Mouse (Mus musculus): Measurements from ENCODE around the gene Rbm38. TPM values are rescaled to one million over a fixed set of nuclear protein-coding genes. Genes with fewer than 3 reads are reported as not detected.

The Rbm38 gene
- polyA plus RNA-seq, 1 experiment from 2014 or later, result 45.8 TPM

DNA sequence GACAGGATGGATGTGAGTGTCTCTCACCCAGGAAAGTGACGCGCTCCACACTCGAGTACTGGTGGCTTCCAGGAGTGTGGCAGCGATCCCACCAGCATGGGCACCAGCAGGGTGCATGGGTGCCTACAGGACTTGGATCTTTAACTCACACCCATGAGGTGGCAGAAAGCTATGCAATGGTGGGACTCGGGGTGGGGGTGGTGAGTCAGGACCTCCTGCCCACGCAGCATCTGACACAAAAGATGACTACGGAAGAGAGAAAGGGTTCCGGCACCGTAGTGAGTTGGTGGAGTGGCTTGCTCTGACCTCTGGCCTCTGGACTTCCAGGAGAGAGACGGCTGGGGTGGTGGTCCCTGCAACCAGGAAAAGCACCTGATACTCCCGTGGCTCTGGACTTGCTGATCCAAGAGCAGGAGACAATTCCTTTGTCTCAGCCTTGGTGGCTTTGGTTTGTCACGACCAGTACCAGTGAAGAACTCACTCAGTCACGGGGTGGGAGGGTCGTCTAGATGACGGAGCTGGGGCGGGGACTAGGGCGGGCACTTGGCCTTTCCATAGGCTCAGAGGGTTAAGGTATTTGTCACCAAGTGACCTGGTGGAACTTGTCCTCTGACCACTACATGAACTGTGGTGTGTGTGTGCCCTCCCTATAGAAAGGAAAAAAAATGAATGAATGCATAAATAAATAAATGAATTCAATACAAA, 27.9 kb downstream of the Rbm38 start:
- DNase-seq, result no peak
- ATAC-seq (ENCODE audit: insufficient read depth), result no peak
- Histone ChIP-seq H3K9me3 (ENCODE audit: low read depth, low read length) (no peaks in the 10 kb centered on the region), H3K27me3 (ENCODE audit: insufficient read depth, low read length) (no peaks in the 10 kb centered on the region), H3K9ac (no peak overlapping the region), H3K4me2 (no peak overlapping the region), H3K36me3 (ENCODE audit: insufficient read depth) (no peaks in the 10 kb centered on the region), H3K27ac (ENCODE audit: low read depth) (no peak overlapping the region), H3K4me3 (ENCODE audit: low read depth, low read length) (no peak overlapping the region), H3K4me1 (ENCODE audit: insufficient read depth) (no peaks in the 10 kb centered on the region)
- no peak for TF ChIP-seq CTCF (IDR thresholded peaks at IDR 0.05; ENCODE audit: low read depth)
- 52% methylated on average over 17 of the region's 17 CpGs for WGBS

- 75% methylated on average over 3 of the region's 3 CpGs for WGBS
- H3K4me3 ChIP-seq (ENCODE audit: low read depth, low read length), result no peak overlapping the region
- no peaks in the 10 kb centered on the region for H3K27me3 ChIP-seq (ENCODE audit: insufficient read depth, low read length)
- H3K9me3 ChIP-seq (ENCODE audit: low read depth, low read length), result no peaks in the 10 kb centered on the region
- no peaks in the 10 kb centered on the region for H3K36me3 ChIP-seq (ENCODE audit: insufficient read depth)
- no peak overlapping the region for H3K27ac ChIP-seq (ENCODE audit: low read depth)
- no peaks in the 10 kb centered on the region for H3K4me1 ChIP-seq (ENCODE audit: insufficient read depth)
- ATAC-seq (ENCODE audit: insufficient read depth) (no peak), DNase-seq (no peak)
- TF ChIP-seq CTCF (IDR thresholded peaks at IDR 0.05; ENCODE audit: low read depth), result no peak
- H3K9ac ChIP-seq, result no peak overlapping the region
- no peak overlapping the region for H3K4me2 ChIP-seq
These were observed 28.9 kb downstream of the Rbm38 start for GRCm38 (mm10) chr2:173049231-173049630.

GRCm38 (mm10) chr2:173049817-173050216, 29.5 kb downstream of the Rbm38 start:
- ATAC-seq (ENCODE audit: insufficient read depth), result no peak
- H3K4me2 ChIP-seq, result no peak overlapping the region
- no peak for DNase-seq
- WGBS, result 47% methylated on average over 6 of the region's 6 CpGs
- no peaks in the 10 kb centered on the region for H3K4me1 ChIP-seq (ENCODE audit: insufficient read depth)
- H3K27ac ChIP-seq (ENCODE audit: low read depth), result no peak overlapping the region
- no peaks in the 10 kb centered on the region for H3K36me3 ChIP-seq (ENCODE audit: insufficient read depth)
- H3K9ac ChIP-seq, result no peak overlapping the region
- no peak for TF ChIP-seq CTCF (IDR thresholded peaks at IDR 0.05; ENCODE audit: low read depth)
- H3K27me3 ChIP-seq (ENCODE audit: insufficient read depth, low read length), result no peaks in the 10 kb centered on the region
- H3K9me3 ChIP-seq (ENCODE audit: low read depth, low read length), result no peaks in the 10 kb centered on the region
- no peak overlapping the region for H3K4me3 ChIP-seq (ENCODE audit: low read depth, low read length)

GRCm38 (mm10) chr2:173050604-173051382, 30.5 kb downstream of the Rbm38 start:
- no peak overlapping the region for H3K9ac ChIP-seq
- no peak for ATAC-seq (ENCODE audit: insufficient read depth)
- H3K4me1 ChIP-seq (ENCODE audit: insufficient read depth), result no peaks in the 10 kb centered on the region
- H3K27me3 ChIP-seq (ENCODE audit: insufficient read depth, low read length), result no peaks in the 10 kb centered on the region
- H3K9me3 ChIP-seq (ENCODE audit: low read depth, low read length), result no peaks in the 10 kb centered on the region
- TF ChIP-seq CTCF (IDR thresholded peaks at IDR 0.05; ENCODE audit: low read depth), result no peak
- H3K27ac ChIP-seq (ENCODE audit: low read depth), result no peak overlapping the region
- no peak overlapping the region for H3K4me2 ChIP-seq
- no peak overlapping the region for H3K4me3 ChIP-seq (ENCODE audit: low read depth, low read length)
- H3K36me3 ChIP-seq (ENCODE audit: insufficient read depth), result no peaks in the 10 kb centered on the region
- WGBS, result 52% methylated on average over 8 of the region's 8 CpGs
- DNase-seq, result no peak

DNA sequence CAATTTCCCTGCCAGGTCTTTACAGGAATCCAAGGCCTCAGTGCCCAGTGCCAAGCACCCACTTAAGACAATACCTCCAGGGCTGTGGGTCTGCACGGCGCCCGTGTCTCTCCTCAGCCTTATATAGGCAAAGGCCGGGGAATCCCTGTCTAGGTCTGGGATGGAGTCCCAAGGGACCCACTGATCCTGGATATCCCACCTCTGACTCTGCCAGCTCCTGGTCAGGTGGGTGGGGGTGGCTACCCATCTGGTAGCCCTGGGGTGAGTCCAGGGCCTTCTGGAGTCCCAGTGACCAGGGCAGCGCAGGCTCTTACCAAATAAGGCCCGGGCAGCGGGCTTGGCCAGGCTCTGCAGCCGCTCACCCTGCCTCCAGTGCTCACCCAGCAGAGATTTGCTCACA, 32.6 kb downstream of the Rbm38 start:
- no peak for ATAC-seq (ENCODE audit: insufficient read depth)
- Histone ChIP-seq H3K4me2 (no peak overlapping the region), H3K9me3 (ENCODE audit: low read depth, low read length) (no peaks in the 10 kb centered on the region), H3K27ac (ENCODE audit: low read depth) (no peak overlapping the region), H3K36me3 (ENCODE audit: insufficient read depth) (no peaks in the 10 kb centered on the region), H3K9ac (no peak overlapping the region), H3K4me1 (ENCODE audit: insufficient read depth) (no peaks in the 10 kb centered on the region), H3K27me3 (ENCODE audit: insufficient read depth, low read length) (no peaks in the 10 kb centered on the region), H3K4me3 (ENCODE audit: low read depth, low read length) (no peak overlapping the region)
- TF ChIP-seq CTCF (IDR thresholded peaks at IDR 0.05; ENCODE audit: low read depth), result no peak
- WGBS, result 87% methylated on average over 8 of the region's 8 CpGs
- no peak for DNase-seq

- Histone ChIP-seq H3K4me2 (no peak overlapping the region), H3K4me3 (ENCODE audit: low read depth, low read length) (no peak overlapping the region), H3K9me3 (ENCODE audit: low read depth, low read length) (no peaks in the 10 kb centered on the region), H3K9ac (no peak overlapping the region), H3K4me1 (ENCODE audit: insufficient read depth) (no peaks in the 10 kb centered on the region), H3K27ac (ENCODE audit: low read depth) (no peak overlapping the region), H3K27me3 (ENCODE audit: insufficient read depth, low read length) (no peaks in the 10 kb centered on the region), H3K36me3 (ENCODE audit: insufficient read depth) (no peaks in the 10 kb centered on the region)
- 62% methylated on average over 6 of the region's 6 CpGs for WGBS
- TF ChIP-seq CTCF (IDR thresholded peaks at IDR 0.05; ENCODE audit: low read depth), result no peak
- DNase-seq (no peak), ATAC-seq (ENCODE audit: insufficient read depth) (no peak)
These were observed 33.5 kb downstream of the Rbm38 start for GRCm38 (mm10) chr2:173053846-173054245.

DNA sequence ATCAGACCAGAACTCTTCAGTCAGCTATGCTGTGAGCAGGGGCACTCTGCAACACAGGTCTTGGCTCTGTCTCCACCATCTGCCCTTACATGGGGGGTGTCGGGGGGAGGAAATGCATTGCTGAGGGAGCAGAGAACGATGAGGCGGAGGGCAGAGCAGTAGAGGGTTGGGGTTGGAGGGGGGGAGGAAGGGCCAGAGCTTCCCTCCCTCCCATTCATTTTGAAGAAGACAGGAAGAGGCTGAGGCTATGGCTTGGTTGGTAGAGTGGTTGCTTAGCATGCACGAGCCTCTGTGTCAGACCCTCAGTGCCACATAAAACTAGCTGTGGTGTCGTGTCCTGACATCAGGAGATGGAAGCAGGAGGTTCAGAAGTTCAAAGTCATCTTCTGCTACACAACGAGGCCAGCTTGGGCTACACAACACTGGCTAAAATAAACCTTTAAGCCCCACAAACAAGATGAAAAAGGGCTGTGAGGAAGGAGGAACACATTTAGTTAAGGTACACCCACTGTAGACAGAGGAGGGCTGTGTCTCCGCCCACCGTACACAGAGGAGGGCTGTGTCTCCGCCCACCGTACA, 36.1 kb downstream of the Rbm38 start:
- 64% methylated on average over 10 of the region's 10 CpGs for WGBS
- no peak for TF ChIP-seq CTCF (IDR thresholded peaks at IDR 0.05; ENCODE audit: low read depth)
- no peaks in the 10 kb centered on the region for H3K4me1 ChIP-seq (ENCODE audit: insufficient read depth)
- H3K27ac ChIP-seq (ENCODE audit: low read depth), result no peak overlapping the region
- no peaks in the 10 kb centered on the region for H3K27me3 ChIP-seq (ENCODE audit: insufficient read depth, low read length)
- no peak overlapping the region for H3K9ac ChIP-seq
- H3K4me2 ChIP-seq, result no peak overlapping the region
- H3K36me3 ChIP-seq (ENCODE audit: insufficient read depth), result no peaks in the 10 kb centered on the region
- no peaks in the 10 kb centered on the region for H3K9me3 ChIP-seq (ENCODE audit: low read depth, low read length)
- DNase-seq, result no peak
- no peak overlapping the region for H3K4me3 ChIP-seq (ENCODE audit: low read depth, low read length)
- no peak for ATAC-seq (ENCODE audit: insufficient read depth)
